Mouse (Mus musculus) layer of hippocampus, adult 9-11 months (tissue): ENCODE measurements around the gene Plekhh3.
A peak's percentile ranks its signal among the peaks of the same experiment; 100 is the strongest.

Experiments used
- DNase-seq: peaks from one replicate; pipeline ENCODE4 v3.0.0; 2022

Plekhh3 gene

DNA sequence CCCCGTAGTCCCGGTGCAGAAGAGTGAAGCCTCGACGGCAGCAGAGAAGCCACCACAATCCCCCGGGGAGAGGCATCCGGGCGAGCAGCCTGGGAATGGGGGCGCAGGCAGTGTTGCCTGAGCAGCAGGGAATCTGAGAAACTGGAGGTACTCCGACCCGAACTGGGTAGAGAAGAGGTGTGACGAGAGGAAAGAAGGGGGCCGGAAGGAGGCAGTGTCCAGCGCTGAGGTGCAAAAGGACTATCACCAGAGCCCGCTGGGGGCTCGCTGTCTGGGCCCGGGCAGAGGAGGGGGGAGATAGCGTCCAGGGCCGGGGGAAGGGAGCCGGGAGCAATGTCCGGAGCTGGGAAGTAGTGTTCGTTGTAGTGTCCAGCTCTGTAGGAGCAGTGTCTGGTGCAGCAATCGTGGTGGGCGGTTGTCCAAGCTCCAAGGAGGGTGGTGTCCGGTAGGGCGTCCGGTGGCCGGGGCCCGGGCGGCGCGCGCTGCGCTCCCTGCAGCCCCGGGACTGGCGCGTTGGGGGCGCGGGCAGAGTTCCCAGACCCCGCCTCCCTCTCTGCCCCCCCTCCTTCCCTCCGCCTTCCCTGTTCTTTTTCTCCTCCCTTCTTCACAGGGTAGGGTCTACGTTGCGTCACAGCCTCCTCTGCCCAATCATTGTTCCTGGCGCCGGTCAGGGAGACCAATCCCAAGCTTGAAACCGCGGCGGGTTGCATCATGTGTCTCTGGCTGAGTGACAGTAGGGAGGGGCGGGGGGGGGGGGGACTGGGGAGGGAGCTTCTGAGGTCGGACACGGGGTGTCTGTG is at the start of gene Plekhh3:
TSS of gene Plekhh3 (minus strand) at position 541 of the 800 bp plus-strand sequence.
- DNase-seq = peak; percentile 99

DNA sequence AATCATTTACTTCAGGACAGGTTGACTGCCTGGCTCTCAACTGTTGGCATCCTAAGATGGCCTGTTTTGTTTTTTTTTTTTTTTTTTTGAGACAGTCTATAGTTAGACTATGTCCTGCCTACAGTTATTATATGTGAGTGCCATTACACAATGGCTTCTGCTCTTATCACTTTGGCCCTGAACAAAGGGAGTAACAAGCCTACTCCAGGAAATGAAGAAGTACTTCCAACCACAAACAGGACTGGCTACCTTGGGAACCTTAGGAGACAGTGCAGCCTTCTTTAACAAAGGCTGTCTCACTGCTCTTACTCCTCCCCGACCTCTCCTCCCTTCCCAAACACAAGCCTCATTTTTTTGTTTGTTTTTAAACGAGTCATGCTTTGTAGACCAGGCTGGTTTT is 49.7 kb upstream of the Plekhh3 start:
- DNase-seq = no peak

DNA sequence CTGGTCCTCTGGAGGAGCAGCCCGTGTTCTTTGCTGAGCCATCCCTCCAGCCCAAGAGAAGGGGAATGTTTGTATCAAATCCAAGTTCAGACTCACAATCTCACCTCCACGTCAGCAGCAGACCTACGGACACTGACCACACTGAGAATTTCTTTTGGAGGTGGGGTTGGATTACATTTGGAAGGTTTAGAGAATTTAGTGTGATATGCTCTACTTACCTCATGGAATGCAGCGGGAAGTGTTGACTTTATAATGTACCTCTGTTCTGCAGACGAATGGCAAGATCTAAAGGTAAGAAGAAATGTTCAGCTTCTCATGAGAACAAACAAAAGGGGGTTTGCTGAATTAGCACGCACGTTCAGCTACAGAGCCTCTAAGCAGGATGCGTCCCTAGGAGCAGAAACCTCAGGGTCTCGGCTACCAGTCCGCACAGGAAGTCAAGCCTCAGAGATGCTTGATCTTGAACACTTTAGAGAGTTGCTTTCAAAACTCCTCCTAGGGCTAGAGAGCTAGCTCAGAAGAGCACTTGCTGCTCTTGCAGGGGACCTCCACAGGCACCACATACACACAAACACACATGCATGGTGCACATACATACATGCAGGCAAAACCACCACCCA is 47.4 kb upstream of the Plekhh3 start:
- DNase-seq = no peak

DNA sequence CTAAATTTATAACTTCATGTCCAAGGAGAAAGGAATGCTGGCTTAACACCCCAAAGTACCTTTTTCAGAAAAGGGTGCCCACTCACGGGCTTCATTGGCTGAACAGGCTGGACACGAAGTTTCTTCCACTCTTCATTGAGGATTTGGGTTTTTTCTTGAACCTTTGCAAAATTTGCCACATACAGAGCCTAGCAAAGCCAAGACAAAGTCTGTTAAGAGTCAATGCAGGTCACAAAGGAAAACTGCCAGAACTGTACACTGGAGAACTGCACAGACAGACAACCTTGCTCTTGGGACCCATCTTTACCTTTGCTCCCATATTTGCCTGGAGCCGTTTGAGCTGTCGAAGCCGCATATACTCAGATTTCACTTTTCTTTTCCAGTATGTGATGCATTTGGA is 45.8 kb upstream of the Plekhh3 start:
- DNase-seq = no peak

DNA sequence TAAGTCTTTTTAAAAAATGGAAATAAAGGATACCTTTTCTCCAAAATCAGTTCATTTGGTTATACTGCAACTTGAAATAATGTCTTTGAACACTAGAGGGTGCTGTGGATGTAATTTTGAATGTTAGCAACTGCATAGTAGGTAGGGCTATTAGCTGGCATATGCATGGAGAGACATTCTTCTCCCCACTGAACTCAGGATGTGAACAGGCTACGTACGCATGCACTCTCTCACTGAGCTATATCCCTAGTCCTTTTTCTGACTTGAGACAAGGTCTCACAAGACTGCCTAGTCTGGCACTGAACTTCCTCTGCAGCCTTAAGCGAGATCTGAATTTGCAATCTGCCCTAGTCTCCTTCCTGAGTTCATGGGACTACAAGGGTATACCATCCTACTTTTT is 40.8 kb upstream of the Plekhh3 start:
- no peak for DNase-seq

DNA sequence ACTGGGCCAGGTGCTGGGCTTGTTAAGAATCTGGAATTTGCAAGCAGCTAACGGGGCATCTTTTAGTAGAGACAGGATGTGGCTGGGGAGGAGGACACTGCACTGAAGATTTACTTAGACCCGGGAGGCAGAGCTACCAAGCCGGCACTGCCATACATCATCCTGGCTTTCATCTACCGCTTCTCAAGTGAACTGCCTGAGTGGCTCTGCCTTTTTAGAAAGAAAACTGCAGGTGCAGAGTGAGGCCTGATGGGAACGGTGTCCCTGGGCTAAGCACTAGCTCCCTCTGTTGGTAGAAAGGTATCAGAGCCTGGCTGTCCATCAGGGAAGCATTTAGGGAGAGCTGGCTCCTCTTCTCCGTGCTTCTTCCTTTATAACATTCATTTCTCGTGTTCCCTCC is 29.8 kb upstream of the Plekhh3 start:
- no peak for DNase-seq

DNA sequence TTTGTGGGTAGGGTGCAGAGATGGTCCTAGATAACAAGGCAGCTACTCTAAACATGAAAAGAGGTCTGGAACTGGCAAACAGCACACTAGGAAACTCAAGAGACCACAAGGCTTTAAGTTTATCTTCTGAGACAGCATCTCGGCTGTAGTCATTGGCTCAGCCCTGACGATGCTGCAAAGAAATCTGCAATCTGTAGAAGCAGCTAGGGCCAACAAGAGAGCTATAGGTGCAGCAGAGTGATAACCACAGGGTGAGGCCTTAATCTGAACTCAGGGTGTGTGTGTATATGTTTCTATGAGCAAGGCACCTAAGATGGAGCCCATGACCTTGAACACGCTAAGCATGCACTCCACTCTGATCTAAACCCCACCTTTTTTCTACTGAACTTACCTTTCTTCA is 28.4 kb upstream of the Plekhh3 start:
- no peak for DNase-seq

DNA sequence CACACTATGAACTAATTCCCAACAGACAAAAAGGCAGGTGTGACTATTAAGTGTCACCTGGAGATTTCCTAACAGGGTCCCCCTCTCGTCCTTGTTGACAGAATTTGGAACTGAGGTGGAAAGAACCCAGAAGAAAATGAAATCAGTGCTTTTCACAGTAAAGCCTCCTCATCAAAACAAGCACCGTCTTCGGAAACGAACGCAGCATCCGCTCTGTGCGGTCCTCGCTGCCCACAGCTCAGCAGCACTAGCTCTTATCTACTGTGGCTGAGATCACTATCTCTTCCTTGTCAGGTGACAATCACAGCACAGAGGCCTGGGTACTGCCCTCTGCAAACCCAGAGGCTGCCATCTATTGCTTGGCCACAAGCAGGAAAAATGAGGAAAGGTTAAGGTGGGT is 25.0 kb upstream of the Plekhh3 start:
- DNase-seq = no peak

DNA sequence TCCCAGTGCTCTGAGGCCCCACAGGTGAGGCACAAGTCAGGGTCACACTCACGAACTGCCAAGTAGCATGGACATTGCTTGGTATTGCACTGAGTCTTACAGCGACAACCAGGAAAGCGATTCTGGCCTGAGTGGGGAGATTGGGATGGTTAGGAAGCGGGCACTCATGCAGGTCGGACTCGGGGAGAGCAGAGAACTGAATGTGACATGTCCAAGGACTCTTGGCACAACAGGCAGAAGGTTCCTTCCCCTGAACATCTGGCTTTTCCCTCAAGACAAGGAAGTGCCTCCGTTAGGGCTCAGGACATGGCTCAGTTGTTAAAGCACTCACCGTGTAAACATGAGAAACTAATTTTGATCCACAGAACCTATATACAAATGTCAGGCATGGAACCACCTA is 24.4 kb upstream of the Plekhh3 start:
- no peak for DNase-seq

DNA sequence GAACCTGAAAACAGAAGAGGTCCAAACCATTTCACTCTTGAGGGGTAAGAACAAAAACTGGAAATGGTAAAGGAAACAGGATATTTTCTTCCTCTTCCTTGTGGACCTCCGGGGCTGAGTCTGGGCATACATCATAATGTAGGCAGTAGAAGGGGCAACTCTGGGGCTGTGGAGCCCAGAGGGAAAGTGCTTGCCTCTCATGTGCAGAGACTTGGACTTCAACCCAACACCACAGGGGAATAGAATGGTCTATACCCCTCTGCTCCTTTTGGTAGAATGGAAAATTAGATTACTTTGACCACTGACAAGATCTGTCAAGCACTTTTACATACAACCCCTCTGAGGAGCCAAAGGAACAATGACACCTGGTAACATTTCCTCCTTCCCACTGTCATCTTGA is 23.9 kb upstream of the Plekhh3 start:
- no peak for DNase-seq

DNA sequence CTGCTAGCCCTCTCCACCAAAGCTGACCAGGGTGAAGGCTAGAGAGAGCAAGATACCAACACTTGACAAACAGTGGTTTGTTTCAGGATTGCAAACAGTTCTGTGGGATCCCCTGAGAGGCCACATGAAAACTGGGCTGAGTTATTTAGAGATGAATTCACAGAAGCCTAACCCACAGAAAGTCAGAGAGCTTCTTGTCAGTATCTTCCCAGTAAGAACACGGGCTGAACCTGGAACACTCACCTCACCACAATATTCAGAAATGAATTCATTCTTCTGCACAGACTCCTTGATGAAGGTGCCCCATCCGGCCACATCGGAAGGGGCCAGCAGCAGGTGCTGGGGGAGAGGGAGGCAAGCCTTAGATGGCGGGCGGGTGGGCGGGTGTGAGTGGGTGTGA is 23.5 kb upstream of the Plekhh3 start:
- DNase-seq = no peak

DNA sequence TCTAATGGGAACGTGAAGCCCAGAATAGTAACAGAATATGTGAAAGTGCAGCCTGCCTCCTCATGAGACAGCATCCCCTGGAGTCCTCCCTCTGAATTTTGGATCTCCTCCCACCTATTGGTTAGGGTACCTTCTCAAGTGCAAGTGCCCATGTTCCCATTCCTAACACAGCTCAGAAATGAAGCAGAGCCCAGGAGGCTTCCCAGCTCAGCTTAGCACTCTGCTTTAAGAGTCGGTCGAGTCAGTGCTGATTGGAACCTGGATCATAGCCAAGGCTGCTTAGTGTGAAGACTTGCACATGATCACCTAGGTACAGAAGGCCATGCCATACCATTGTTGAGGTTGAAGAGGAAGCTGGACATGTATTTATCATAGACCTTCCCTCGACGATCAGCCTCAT is 23.0 kb upstream of the Plekhh3 start:
- no peak for DNase-seq

DNA sequence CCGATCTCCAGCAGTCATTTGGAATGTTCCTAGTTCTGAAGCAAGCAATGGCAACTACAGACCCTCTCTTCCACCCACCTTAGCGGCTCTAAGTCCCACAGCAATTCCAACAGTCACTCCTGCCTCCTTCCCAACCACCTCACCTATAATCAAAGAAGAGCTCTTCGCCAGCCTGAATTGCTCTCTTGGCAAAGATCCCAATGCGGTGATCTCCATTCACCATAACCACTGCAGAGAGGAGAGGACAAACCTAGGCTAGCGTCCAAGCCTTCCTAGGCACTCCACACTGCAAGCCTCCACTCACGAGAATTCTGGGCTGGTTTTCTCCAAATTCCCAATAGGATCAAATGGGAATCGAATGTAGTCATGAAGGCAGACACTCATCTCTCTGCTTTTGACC is 21.9 kb upstream of the Plekhh3 start:
- DNase-seq = no peak

DNA sequence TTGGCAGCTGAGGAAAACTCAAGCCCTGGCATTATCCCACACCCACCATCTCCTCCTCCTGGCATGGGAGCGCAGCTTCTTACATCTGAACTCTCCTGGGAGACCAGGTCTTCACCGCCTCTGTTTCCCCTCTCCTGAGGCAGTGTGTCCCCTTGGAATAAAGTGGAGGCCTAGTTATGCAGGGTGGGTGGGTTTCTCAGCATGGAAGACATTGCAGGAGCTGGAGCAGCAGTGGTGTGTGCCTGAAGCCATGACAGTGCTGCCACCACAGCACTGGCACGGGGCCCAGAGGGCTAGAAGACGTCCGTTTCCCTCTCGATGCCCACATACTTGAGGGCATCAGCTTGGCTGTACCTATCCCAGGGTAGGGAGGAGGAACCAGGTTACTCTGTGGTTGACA is 21.5 kb upstream of the Plekhh3 start:
- DNase-seq = no peak

DNA sequence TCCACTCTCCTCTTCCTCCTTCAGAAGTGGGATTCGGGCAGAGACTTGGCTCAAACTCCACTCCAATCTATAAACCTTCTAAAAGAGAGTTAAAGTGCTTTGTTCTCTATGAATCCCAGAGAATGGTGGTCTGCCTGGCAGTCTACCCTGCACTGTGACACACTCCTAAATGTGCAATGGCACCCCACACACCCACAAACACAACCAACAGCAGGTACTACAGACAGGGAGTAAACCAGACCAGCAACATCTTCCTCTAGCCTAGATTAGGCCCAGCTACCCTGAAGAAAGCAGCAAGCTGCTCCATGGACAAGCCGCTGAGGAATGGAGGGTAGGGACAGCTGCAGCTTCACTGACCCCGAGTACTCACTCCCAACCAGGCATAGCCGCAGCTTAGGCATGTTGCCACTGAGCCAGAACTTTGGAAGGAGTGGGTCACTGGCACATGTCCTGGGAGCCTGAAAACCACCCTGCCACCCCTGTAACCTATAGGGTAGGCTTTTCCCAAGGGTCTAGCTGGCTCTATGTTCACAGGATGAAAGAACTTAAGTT is 20.8 kb upstream of the Plekhh3 start:
- DNase-seq = no peak

DNA sequence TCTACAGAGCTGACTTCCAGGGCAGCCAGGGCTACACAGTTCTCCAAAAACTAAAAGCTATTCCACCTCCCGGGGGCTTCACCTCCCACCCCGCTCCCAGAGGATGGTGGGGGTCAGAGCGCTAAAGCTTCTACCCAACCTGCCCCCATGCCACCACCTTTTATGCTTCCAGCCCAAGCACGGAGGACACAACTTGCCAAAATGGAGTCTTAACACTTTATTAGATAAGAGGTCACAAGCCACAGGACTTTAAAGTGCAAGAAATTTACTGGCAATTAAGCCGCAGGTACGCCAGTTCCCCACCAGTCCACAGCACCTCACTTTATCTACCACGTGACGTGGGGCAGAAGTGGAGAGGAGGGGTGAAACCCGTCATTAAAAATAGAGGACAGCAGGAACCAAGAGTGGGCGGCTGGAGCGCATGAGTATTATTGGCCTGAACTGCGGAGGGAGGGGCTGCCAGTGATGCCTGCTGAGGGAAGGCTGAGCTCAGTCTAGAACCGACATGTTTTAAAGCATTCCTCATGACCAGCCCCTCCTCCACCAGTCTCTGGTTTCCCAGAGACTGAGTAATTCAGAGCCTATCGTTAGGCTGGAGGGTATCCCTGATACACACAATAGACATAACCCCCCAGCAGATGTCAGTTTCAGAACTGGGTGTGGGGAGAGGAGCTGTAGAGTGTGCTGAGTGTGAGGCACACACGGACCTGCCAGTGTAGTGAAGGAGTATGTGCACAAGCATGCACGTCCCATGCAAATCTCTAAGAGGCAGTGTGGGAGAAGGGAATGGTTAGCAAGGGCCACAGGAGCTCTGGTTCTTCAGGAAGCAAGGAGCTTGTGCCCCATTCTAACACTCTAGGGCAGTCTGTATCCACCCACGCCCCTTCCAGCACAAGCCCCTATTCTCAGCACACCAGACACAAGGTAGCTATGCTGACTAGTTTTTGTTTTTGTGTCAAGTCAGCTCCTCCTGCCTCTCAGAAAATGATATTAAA is 20.1 kb upstream of the Plekhh3 start:
- DNase-seq = peak; percentile 66

DNA sequence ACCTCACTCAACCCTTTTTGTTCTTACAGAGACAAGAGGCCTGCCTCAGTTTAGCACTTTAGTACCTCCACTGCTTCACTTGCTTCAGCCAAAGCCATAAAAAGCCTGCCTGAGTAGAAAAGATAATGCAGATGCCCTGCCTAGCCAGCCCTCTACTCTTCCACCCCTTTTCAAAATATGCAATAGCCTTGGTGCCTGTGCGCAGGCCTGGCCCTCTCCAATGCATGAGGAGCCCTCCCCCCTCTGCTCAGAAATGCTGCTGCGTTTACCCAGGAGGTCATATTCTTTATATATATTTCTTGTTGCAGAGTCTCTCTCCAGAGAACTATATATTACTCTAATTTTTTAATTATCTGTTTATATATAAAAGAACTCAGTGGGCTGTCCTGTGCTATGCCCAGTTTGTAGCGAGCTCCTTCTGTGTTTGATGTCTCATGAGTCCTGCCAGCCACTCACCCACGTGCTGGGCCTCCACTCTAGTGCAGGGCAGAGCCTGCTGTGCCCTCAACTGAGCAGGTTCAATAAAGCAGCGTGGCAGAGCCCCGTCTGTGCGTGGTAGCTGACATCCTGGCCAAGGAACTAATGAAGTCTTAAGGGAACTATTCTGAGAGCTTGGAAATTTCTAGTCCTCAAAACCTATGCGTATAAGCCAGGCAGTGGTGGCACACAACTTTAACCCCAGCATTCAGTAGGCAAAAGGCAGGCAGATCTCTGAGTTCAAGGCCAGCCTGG is 19.2 kb upstream of the Plekhh3 start:
- no peak for DNase-seq

DNA sequence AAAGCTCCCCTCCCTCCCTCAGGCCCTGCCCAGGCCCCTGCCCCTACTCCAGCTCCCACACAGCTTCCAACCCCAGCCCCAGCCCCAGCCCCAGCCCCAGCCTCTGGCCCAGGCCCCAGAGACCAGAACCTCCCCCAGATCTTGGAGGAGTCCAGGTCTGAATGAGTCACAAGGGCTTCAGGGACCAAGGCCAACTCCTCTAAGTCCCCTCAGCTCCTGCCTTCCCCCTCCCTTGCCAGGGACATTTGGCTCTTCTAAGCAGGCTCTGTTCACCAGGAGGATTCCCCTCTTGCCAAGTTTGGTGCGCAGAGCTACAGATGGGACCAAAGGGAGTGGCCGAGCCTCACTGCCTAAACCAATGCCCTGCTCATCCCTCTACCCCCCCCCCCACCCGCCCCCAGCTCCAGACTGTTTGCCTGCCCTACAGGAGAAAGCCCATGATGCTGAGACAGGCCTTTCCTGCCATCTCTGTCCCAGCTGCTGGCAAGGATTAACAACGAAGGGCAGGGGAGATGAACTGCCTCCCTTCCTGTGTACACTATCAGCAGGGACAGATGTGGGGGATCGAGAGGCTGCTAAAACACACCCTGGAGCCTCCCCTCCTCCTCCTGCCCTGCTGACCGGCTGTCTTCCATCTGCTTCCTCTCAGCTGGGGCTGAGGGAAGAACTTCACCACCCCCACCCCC is 18.5 kb upstream of the Plekhh3 start:
- peak; percentile 87 for DNase-seq

DNA sequence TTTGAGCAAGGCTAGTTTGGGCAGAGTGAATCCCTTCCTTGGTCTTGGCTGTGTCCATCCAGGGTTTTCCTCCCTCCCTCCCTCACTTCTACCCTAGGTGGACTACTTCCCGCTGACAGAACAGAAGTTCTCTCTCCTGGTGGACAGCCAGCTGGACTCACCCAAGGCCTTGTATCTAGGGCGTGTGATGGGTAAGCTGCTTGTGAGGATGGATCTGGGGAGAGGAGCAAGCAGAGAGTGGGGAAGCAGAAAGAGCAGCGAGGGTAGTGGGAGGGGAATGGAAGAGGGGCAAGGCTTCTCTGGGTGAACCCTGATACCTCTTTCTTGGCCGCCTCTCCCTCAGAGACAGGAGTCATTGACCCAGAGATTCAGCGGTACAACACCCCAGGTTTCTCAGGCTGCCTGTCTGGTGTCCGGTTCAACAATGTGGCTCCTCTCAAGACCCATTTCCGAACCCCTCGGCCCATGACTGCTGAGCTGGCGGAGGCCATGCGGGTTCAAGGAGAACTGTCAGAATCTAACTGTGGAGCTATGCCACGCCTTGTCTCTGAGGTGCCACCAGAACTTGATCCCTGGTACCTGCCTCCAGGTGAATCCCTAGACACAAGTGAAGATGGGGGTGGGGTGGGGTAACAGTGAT is 17.1 kb upstream of the Plekhh3 start:
- no peak for DNase-seq

DNA sequence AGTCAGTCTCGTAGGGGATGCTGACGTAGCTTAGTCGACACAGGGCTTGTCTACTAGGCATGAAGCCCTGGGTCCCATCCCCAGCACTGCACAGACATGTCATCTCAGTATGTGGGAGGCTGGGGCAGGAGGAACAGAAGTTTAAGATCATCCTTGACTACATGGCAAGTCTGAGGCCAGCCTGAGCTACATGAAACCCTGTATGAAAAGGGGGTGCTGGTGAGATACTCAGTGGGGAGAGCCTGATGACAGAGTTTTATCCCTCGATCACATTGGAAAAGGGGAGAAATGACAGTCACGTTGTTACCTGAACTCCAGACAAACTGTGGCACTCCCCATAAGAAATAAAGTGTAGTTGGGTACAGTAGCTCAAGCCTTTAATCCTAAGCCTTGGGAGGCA is 16.4 kb upstream of the Plekhh3 start:
- DNase-seq = no peak

DNA sequence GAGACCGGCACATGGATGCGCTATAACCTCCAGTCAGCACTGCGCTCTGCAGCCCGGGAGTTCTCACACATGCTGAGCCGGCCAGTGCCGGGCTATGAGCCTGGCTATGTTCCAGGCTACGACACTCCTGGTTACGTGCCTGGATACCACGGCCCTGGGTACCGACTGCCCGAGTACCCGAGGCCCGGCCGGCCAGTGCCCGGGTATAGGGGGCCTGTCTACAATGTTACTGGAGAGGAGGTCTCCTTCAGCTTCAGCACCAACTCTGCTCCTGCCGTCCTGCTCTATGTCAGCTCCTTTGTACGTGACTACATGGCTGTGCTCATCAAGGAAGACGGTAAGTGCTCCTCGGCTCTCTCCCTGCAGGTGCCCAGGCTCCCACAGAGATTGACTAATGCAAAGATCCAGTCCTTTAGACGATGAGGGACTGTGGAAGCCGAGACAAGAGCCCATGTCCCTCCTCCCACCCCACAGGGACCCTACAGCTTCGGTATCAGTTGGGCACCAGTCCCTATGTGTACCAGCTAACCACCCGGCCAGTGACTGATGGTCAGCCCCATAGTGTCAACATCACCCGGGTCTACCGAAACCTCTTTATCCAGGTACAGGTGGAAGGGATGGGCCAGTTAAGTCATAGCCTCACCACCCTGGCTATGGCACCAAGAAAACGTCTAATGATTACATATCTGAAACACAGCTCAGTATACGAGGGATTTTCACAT is 15.5 kb upstream of the Plekhh3 start:
- no peak for DNase-seq
